In genomic region chr2:13786577-13787168, GRCm38 (mm10) we compare ENCODE assay signal across 21 mouse cellular contexts. TPM values are rescaled to one million over a fixed set of nuclear protein-coding genes. Genes with fewer than 3 reads are reported as not detected.
A peak's percentile ranks its signal among the peaks of the same experiment; 100 is the strongest.
DNase-seq lines count a peak whose midpoint lies in the region; ATAC-seq and TF ChIP-seq lines count a peak whose summit lies in the region.
"Had no signal": no experiment of that assay in that cellular context is flagged by ENCODE, and none has a peak within 500 bp of the region (broad histone marks: within the 10 kb centered on the region; RNA-seq: fewer than 3 reads in every experiment).

No protein-coding gene starts in this region.

- H3K27ac ChIP-seq in midbrain, embryonic 11.5 days (ENCODE audit: low read depth, low read length): no peak overlapping the region
- H3K27ac ChIP-seq in midbrain, embryonic 16.5 days (ENCODE audit: low read length): no peak overlapping the region
- peak overlapping the region; percentile 83 for H3K27ac ChIP-seq in CH12.LX (ENCODE audit: insufficient read depth, low read depth)

- no peak overlapping the region for H3K9ac ChIP-seq in midbrain, embryonic 11.5 days (ENCODE audit: low read length)
- no peak overlapping the region for H3K9ac ChIP-seq in midbrain, embryonic 16.5 days (ENCODE audit: low read depth, low read length)
- peak overlapping the region; percentile 82; the same call in 1 of the 2 replicates for H3K9ac ChIP-seq in CH12.LX (ENCODE audit: insufficient read depth, low read depth)

- no peaks in the 10 kb centered on the region; the same call in 1 of the 2 replicates for H3K27me3 ChIP-seq in midbrain, embryonic 11.5 days (ENCODE audit: control insufficient read depth, insufficient read depth, low read length)
- H3K27me3 ChIP-seq in midbrain, embryonic 16.5 days (ENCODE audit: control insufficient read depth, insufficient read depth, low read depth, low read length): no peaks in the 10 kb centered on the region; the same call in 1 of the 2 replicates
- H3K27me3 ChIP-seq in CH12.LX (replicated peaks): no peaks in the 10 kb centered on the region
- H3K27me3 ChIP-seq in splenic B cell, adult 2 months (ENCODE audit: control insufficient read depth, insufficient read depth, low read length, poor library complexity, severe bottlenecking): no peaks in the 10 kb centered on the region
- H3K27me3 ChIP-seq: Patski had no signal

- no peak for TF ChIP-seq RAD21 in CH12.LX (IDR thresholded peaks at IDR 0.05; ENCODE audit: low read depth, low read length)

- TF ChIP-seq POLR2A in CH12.LX (IDR thresholded peaks at IDR 0.05; ENCODE audit: low read depth, low read length): no peak

- H3K4me2 ChIP-seq in midbrain, embryonic 11.5 days: no peak overlapping the region
- no peak overlapping the region for H3K4me2 ChIP-seq in midbrain, embryonic 16.5 days (ENCODE audit: low read length)
- H3K4me2 ChIP-seq in CH12.LX (ENCODE audit: insufficient read depth, low read depth, poor library complexity, severe bottlenecking): peak overlapping the region; percentile 43

- H3K79me2 ChIP-seq in CH12.LX (replicated peaks; ENCODE audit: control insufficient read depth, extremely low read depth, insufficient read depth, poor library complexity, severe bottlenecking): peaks cover 40% of the 10 kb centered on the region

- no peaks in the 10 kb centered on the region for H3K36me3 ChIP-seq in midbrain, embryonic 11.5 days (ENCODE audit: control insufficient read depth, insufficient read depth, low read length)
- no peaks in the 10 kb centered on the region for H3K36me3 ChIP-seq in midbrain, embryonic 16.5 days (ENCODE audit: control insufficient read depth, insufficient read depth, low read length)
- peaks cover 4 to 19% of the 10 kb centered on the region in 2 experiments for H3K36me3 ChIP-seq in CH12.LX (replicated peaks in 1 of 2; ENCODE audit: control insufficient read depth in 1 of 2, insufficient read depth in 1 of 2, low read length in 1 of 2)
- no peaks in the 10 kb centered on the region for H3K36me3 ChIP-seq in splenic B cell, adult 2 months (ENCODE audit: control insufficient read depth, insufficient read depth, low read length, poor library complexity, severe bottlenecking)
- H3K36me3 ChIP-seq: G1E had no signal

- dilution Hi-C loops in CH12.LX (cut with MboI; ENCODE audit: extremely low pct_ligation_motif_present, extremely low pct_unique_long_range_greater_than_20kb, low sequenced_read_pairs): no loop called here

- no peak for TF ChIP-seq CTCF in CH12.LX (conservative IDR thresholded peaks at IDR 0.05 in 1 of 2, IDR thresholded peaks at IDR 0.05 in 1 of 2; ENCODE audit: low read depth in 2 of 2, low read length in 2 of 2)

- H3K9me3 ChIP-seq in midbrain, embryonic 11.5 days (ENCODE audit: control insufficient read depth, low read length): no peaks in the 10 kb centered on the region
- no peaks in the 10 kb centered on the region for H3K9me3 ChIP-seq in midbrain, embryonic 16.5 days (replicated peaks; ENCODE audit: control insufficient read depth, low read length, poor library complexity, severe bottlenecking)
- H3K9me3 ChIP-seq in CH12.LX (replicated peaks; ENCODE audit: low read length): peaks cover 2% of the 10 kb centered on the region
- H3K9me3 ChIP-seq: G1E had no signal

- in situ Hi-C loops in CH12.LX (cut with MboI; ENCODE audit: low pct_ligation_motif_present, low pct_unique_long_range_greater_than_20kb, low sequenced_read_pairs): loop anchor here (25.0 kb wide), 1 partner anchor 499 kb away; no protein-coding TSS in a partner anchor

- no peak overlapping the region for H3K4me3 ChIP-seq in midbrain, embryonic 11.5 days (ENCODE audit: low read depth, low read length)
- no peak overlapping the region for H3K4me3 ChIP-seq in midbrain, embryonic 16.5 days (ENCODE audit: low read depth, low read length)
- no peak overlapping the region for H3K4me3 ChIP-seq in CH12.LX (replicated peaks in 1 of 3; ENCODE audit: low read depth in 2 of 3, low read length in 2 of 3, poor library complexity in 1 of 3)

- ATAC-seq in midbrain, embryonic 11.5 days (ENCODE audit: low FRiP score): no peak
- ATAC-seq in midbrain, embryonic 16.5 days: no peak
- ATAC-seq: activated CD4-positive, CD25-positive, alpha-beta regulatory T cell, adult 4 months; CD4-positive, CD25-positive, alpha-beta regulatory T cell, adult 4 months; Patski had no signal

- peak; percentile 78 for TF ChIP-seq EP300 in CH12.LX (IDR thresholded peaks at IDR 0.05; ENCODE audit: low read length)

- H3K4me1 ChIP-seq in midbrain, embryonic 11.5 days (ENCODE audit: control insufficient read depth, insufficient read depth, low read length): no peaks in the 10 kb centered on the region
- H3K4me1 ChIP-seq in midbrain, embryonic 16.5 days (ENCODE audit: control insufficient read depth, insufficient read depth, low read length): no peaks in the 10 kb centered on the region
- H3K4me1 ChIP-seq in CH12.LX (ENCODE audit: control insufficient read depth in 1 of 2, insufficient read depth in 2 of 2): peaks cover 14 to 60% of the 10 kb centered on the region in 2 experiments

- DNase-seq in midbrain, embryonic 11.5 days (ENCODE audit: low spot score, missing footprints): peak; percentile 28
- peak; percentile 78 for DNase-seq in CH12.LX (ENCODE audit: extremely low read depth)
- DNase-seq in splenic B cell, adult 2 months (ENCODE audit: low read depth, low spot score): peak; percentile 59
- DNase-seq in adrenal gland, postnatal 25 days: no peak
- no peak for DNase-seq in retina, embryonic 14.5 days (ENCODE audit: low spot score)
- DNase-seq: adrenal gland, adult 2 months; adrenal gland, adult 8-10 months; adrenal gland, postnatal 10 days; adrenal gland, postnatal 14 days; adrenal gland, postnatal 36 days; cerebellum, adult 11 months; cerebellum, adult 11-12 months; cerebellum, adult 18-20 months; cerebellum, adult 2 months; cerebellum, adult 8-10 months had no signal

- 65% methylated on average over 1 of the region's 1 CpGs for WGBS in midbrain, embryonic 11.5 days
- WGBS in midbrain, embryonic 16.5 days: 58% methylated on average over 1 of the region's 1 CpGs

TF ChIP-seq in CH12.LX, 34 proteins besides CTCF, POLR2A, EP300 and RAD21 (continues in another document):
- TF ChIP-seq JUND (conservative IDR thresholded peaks at IDR 0.05; ENCODE audit: low read depth, low read length): peak; percentile 46
- no peak for TF ChIP-seq GABPA (IDR thresholded peaks at IDR 0.05; ENCODE audit: insufficient replicate concordance, low read depth, low read length)
- TF ChIP-seq MAZ (IDR thresholded peaks at IDR 0.05; ENCODE audit: low read depth, low read length): no peak
- TF ChIP-seq JUN (IDR thresholded peaks at IDR 0.05; ENCODE audit: insufficient read depth, low read depth, low read length): no peak
- no peak; the same call in 1 of the 2 replicates for TF ChIP-seq SIN3A (IDR thresholded peaks at IDR 0.05; ENCODE audit: low read length)
- TF ChIP-seq RCOR1 (conservative IDR thresholded peaks at IDR 0.05; ENCODE audit: low read depth, low read length): no peak
- TF ChIP-seq ZKSCAN1 (IDR thresholded peaks at IDR 0.05; ENCODE audit: borderline replicate concordance, low read depth, low read length): no peak
- no peak for TF ChIP-seq MXI1 (IDR thresholded peaks at IDR 0.05; ENCODE audit: low read depth, low read length)
- no peak for TF ChIP-seq NELFE (IDR thresholded peaks at IDR 0.05; ENCODE audit: low read depth, low read length)
- no peak for TF ChIP-seq NRF1 (IDR thresholded peaks at IDR 0.05; ENCODE audit: low read depth, low read length)
- TF ChIP-seq ZNF384 (IDR thresholded peaks at IDR 0.05; ENCODE audit: low read depth, low read length): no peak
- no peak for TF ChIP-seq PAX5 (IDR thresholded peaks at IDR 0.05; ENCODE audit: low read length)
- 0 out of 2 replicates have a peak, but pooled peaks have one; percentile 48 for TF ChIP-seq TBP (conservative IDR thresholded peaks at IDR 0.05; ENCODE audit: low read depth, low read length)
- no peak for TF ChIP-seq USF2 (conservative IDR thresholded peaks at IDR 0.05; ENCODE audit: low read depth, low read length)
- TF ChIP-seq CHD2 (IDR thresholded peaks at IDR 0.05; ENCODE audit: low read length): no peak
- peak; percentile 63; the same call in 1 of the 2 replicates for TF ChIP-seq MAFK (IDR thresholded peaks at IDR 0.05; ENCODE audit: insufficient replicate concordance, low read length)
- TF ChIP-seq TCF12 (IDR thresholded peaks at IDR 0.05; ENCODE audit: low read depth, low read length): peak; percentile 63
- TF ChIP-seq MEF2A (IDR thresholded peaks at IDR 0.05; ENCODE audit: borderline replicate concordance, low read depth, low read length): peak; percentile 93
- peak; percentile 92 for TF ChIP-seq CHD1 (IDR thresholded peaks at IDR 0.05; ENCODE audit: low read depth, low read length)
- TF ChIP-seq SMC3 (IDR thresholded peaks at IDR 0.05; ENCODE audit: low read depth, low read length): no peak
- TF ChIP-seq KAT2A (IDR thresholded peaks at IDR 0.05; ENCODE audit: insufficient replicate concordance, low read length): no peak
- no peak for TF ChIP-seq USF1 (IDR thresholded peaks at IDR 0.05; ENCODE audit: low read depth, low read length)
- TF ChIP-seq MYC (IDR thresholded peaks at IDR 0.05; ENCODE audit: low read depth, low read length): peak; percentile 65; the same call in 1 of the 2 replicates
- TF ChIP-seq UBTF (IDR thresholded peaks at IDR 0.05; ENCODE audit: low read depth, low read length): no peak
- peak; percentile 85 for TF ChIP-seq ETS1 (conservative IDR thresholded peaks at IDR 0.05; ENCODE audit: low read depth, low read length)
- no peak for TF ChIP-seq ZC3H11A (IDR thresholded peaks at IDR 0.05; ENCODE audit: low read depth, low read length)
- TF ChIP-seq MAX (IDR thresholded peaks at IDR 0.05; ENCODE audit: low read length): no peak
- TF ChIP-seq E2F4 (IDR thresholded peaks at IDR 0.05; ENCODE audit: insufficient replicate concordance, low read depth, low read length): no peak
- TF ChIP-seq ELF1 (IDR thresholded peaks at IDR 0.05; ENCODE audit: low read depth, low read length): no peak
- peak; percentile 88 for TF ChIP-seq BHLHE40 (IDR thresholded peaks at IDR 0.05; ENCODE audit: low read depth, low read length)
- no peak for TF ChIP-seq POLR2AphosphoS2 (IDR thresholded peaks at IDR 0.05; ENCODE audit: low read depth, low read length)
- TF ChIP-seq HCFC1 (IDR thresholded peaks at IDR 0.05; ENCODE audit: low read depth, low read length): no peak

RNA-seq across cellular contexts. Expression of gene St8sia6, which starts 7.2 kb away (rescaled TPM):
- polyA plus RNA-seq in midbrain, embryonic 11.5 days (2014; fragmentation: Nextera tagmentation; extraction: Ambion mirVana): 0.18 and 0.20 TPM in 2 replicates
- polyA plus RNA-seq in midbrain, embryonic 16.5 days (2015; fragmentation: Nextera tagmentation; extraction: Ambion mirVana): 1.4 and 1.9 TPM in 2 replicates
- total RNA-seq in CH12.LX (2012; rRNA removed): 27.4 and 32.5 TPM in 2 replicates
- total RNA-seq in CH12.LX (2014; rRNA removed): 43.7 and 46.4 TPM in 2 replicates
- 51.0 and 56.4 TPM in 2 replicates for polyA plus RNA-seq in CH12.LX (2012; ENCODE audit: insufficient read length, low read depth)
- total RNA-seq in adrenal gland, postnatal 25 days (2021): 0.55 and 0.67 TPM in 2 replicates
- total RNA-seq: MEL had no signal
- polyA plus RNA-seq: G1E had no signal

Comparison
In these comparisons a context has a peak if more than half of its experiments do, and no peak if none do; other contexts are left out.
1. DNase-seq: peak in midbrain, embryonic 11.5 days (single experiment), CH12.LX (single experiment) and splenic B cell, adult 2 months (single experiment); none in adrenal gland, postnatal 25 days (single experiment) and retina, embryonic 14.5 days (single experiment).
2. RNA of gene St8sia6, which starts 7.2 kb away (polyA plus RNA-seq): 51.0 to 56.4 TPM in CH12.LX; 1.4 to 1.9 TPM in midbrain, embryonic 16.5 days and 0.18 to 0.20 TPM in midbrain, embryonic 11.5 days; every median in the first group is over 10 times any median in the second.